8 mouse cellular contexts compared by ENCODE assay signal in genomic region chr17:67978786-67979185, GRCm38 (mm10). TPM values are rescaled to one million over a fixed set of nuclear protein-coding genes. Genes with fewer than 3 reads are reported as not detected.
DNase-seq lines count a peak whose midpoint lies in the region; ATAC-seq lines count a peak whose summit lies in the region.

No protein-coding gene starts in this region.

- H3K4me3 ChIP-seq in hindbrain, embryonic 15.5 days, result no peak overlapping the region
- H3K4me3 ChIP-seq in hindbrain, embryonic 12.5 days, result no peak overlapping the region
- H3K4me3 ChIP-seq in kidney, embryonic 16.5 days (ENCODE audit: low read length), result no peak overlapping the region

- DNase-seq in adrenal gland, postnatal 25 days, result peak; percentile 87
- DNase-seq in heart, adult 8-10 months (ENCODE audit: low spot score), result peak; percentile 58
- DNase-seq in ovary, postnatal 14 days (ENCODE audit: low spot score), result peak; percentile 74
- DNase-seq in layer of hippocampus, adult 9-11 months, result no peak
- DNase-seq in left cerebral cortex, adult 8-10 months (ENCODE audit: low spot score in 2 of 2), result no peak

- H3K9ac ChIP-seq in hindbrain, embryonic 15.5 days, result no peak overlapping the region
- no peak overlapping the region for H3K9ac ChIP-seq in hindbrain, embryonic 12.5 days
- no peak overlapping the region for H3K9ac ChIP-seq in kidney, embryonic 16.5 days (replicated peaks; ENCODE audit: low read length)

- H3K4me2 ChIP-seq in hindbrain, embryonic 15.5 days, result no peak overlapping the region
- no peak overlapping the region for H3K4me2 ChIP-seq in hindbrain, embryonic 12.5 days (replicated peaks)
- H3K4me2 ChIP-seq in kidney, embryonic 16.5 days (replicated peaks; ENCODE audit: low read depth, low read length), result no peak overlapping the region

- H3K27ac ChIP-seq in hindbrain, embryonic 15.5 days (replicated peaks), result no peak overlapping the region
- no peak overlapping the region for H3K27ac ChIP-seq in hindbrain, embryonic 12.5 days
- peak overlapping the region; percentile 52; the same call in 1 of the 2 replicates for H3K27ac ChIP-seq in kidney, embryonic 16.5 days (ENCODE audit: low read length)

- no peaks in the 10 kb centered on the region for H3K9me3 ChIP-seq in hindbrain, embryonic 15.5 days
- no peaks in the 10 kb centered on the region for H3K9me3 ChIP-seq in hindbrain, embryonic 12.5 days (replicated peaks)
- H3K9me3 ChIP-seq in kidney, embryonic 16.5 days (ENCODE audit: low read length), result no peaks in the 10 kb centered on the region

- ATAC-seq in hindbrain, embryonic 15.5 days (ENCODE audit: low FRiP score, low read depth), result peak; percentile 38; the same call in 1 of the 2 replicates
- no peak for ATAC-seq in hindbrain, embryonic 12.5 days (ENCODE audit: low FRiP score)
- ATAC-seq in kidney, embryonic 16.5 days (ENCODE audit: low FRiP score, low TSS enrichment), result peak; percentile 91

- no peaks in the 10 kb centered on the region for H3K27me3 ChIP-seq in hindbrain, embryonic 15.5 days
- H3K27me3 ChIP-seq in hindbrain, embryonic 12.5 days, result no peaks in the 10 kb centered on the region
- no peaks in the 10 kb centered on the region for H3K27me3 ChIP-seq in kidney, embryonic 16.5 days (ENCODE audit: insufficient read depth, low read length)

- 46% methylated on average over 3 of the region's 3 CpGs for WGBS in hindbrain, embryonic 15.5 days
- 22% methylated on average over 3 of the region's 3 CpGs for WGBS in hindbrain, embryonic 12.5 days
- WGBS in kidney, embryonic 16.5 days, result 13% methylated on average over 3 of the region's 3 CpGs

- H3K4me1 ChIP-seq in hindbrain, embryonic 15.5 days (replicated peaks), result 0 out of 2 replicates have a peak, but pooled peaks cover 7% of the 10 kb centered on the region
- peaks cover 8% of the 10 kb centered on the region for H3K4me1 ChIP-seq in hindbrain, embryonic 12.5 days
- peaks cover 19% of the 10 kb centered on the region; the same call in 1 of the 2 replicates for H3K4me1 ChIP-seq in kidney, embryonic 16.5 days (ENCODE audit: insufficient read depth, low read length)

- H3K36me3 ChIP-seq in hindbrain, embryonic 15.5 days, result no peaks in the 10 kb centered on the region
- no peaks in the 10 kb centered on the region for H3K36me3 ChIP-seq in hindbrain, embryonic 12.5 days
- H3K36me3 ChIP-seq in kidney, embryonic 16.5 days (ENCODE audit: insufficient read depth, low read length), result no peaks in the 10 kb centered on the region

RNA-seq across cellular contexts. Expression of gene Arhgap28, which starts 25.1 kb away (rescaled TPM):
- 8.1 and 9.1 TPM in 2 replicates for polyA plus RNA-seq in hindbrain, embryonic 15.5 days (2015; fragmentation: Nextera tagmentation; extraction: Ambion mirVana)
- 40.9 and 44.2 TPM in 2 replicates for polyA plus RNA-seq in hindbrain, embryonic 12.5 days (2016; fragmentation: Nextera tagmentation; extraction: Ambion mirVana)
- 14.3 and 15.6 TPM in 2 replicates for total RNA-seq in adrenal gland, postnatal 25 days (2021)
- total RNA-seq in heart, adult 8-10 months (2022), result 1 to 10 TPM; 1.3 to 2.4 (median 2.0) TPM
- polyA plus RNA-seq in kidney, embryonic 16.5 days (2015; fragmentation: Nextera tagmentation; extraction: Ambion mirVana), result 22.9 and 24.9 TPM in 2 replicates
- under 1 TPM; 0.51 to 0.68 (median 0.62) TPM for total RNA-seq in left cerebral cortex, adult 8-10 months (2022)

Comparison
In these comparisons a context has a peak if more than half of its experiments do, and no peak if none do; other contexts are left out.
1. DNase-seq: peak in adrenal gland, postnatal 25 days (single experiment), heart, adult 8-10 months (single experiment) and ovary, postnatal 14 days (single experiment); none in layer of hippocampus, adult 9-11 months (single experiment) and left cerebral cortex, adult 8-10 months (0 of 2).